Mouse (Mus musculus) cerebellum, adult 11 months (tissue): ENCODE results near the gene Sumo2.
"Not testable (repeated sequence)": the region's sequence is repeated elsewhere in the genome, so short reads cannot be mapped to it uniquely, and the experiment has no call there.

Experiments used
- DNase-seq: peaks from one replicate; pipeline ENCODE4 v3.0.0; 2022

Sumo2 gene

DNA sequence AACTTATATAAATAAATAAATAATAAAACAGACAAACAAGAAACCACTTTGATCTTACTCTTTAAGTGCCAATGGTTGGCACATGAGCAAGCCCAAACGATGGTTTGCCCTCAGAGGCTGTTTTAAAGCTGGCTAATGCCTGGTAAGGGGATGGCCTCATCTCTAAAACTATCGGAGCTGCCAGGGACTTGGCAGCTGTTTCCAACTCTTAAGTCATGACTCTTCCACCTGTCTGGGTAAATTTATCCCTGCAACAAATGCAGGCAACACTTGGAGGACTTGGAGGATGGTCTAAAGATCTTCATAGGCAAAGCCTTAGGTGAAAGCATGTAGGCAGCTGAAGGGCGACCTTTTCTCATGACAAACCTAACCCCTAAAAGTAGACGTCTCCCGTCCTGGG is 19.1 kb downstream of the Sumo2 start:
- DNase-seq, result no peak

DNA sequence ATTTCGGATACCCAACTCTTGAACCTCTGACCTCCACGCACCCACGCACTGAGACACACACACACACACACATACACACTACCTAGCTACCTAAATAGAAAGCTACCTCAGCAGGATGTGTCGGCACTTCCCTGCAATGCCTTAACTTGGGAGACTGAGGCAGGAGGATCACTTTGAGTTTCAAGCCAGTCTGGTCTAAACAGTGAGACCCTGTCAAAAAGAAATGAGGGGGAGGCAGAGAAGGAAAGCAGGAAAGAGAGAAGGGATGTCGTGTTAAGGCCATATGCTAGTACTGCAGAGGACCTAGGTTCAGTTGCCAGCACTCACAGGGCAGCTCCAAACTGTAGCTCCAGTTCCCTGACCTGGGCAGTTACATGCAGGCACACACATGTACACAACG is 21.1 kb downstream of the Sumo2 start:
- DNase-seq, result no peak

DNA sequence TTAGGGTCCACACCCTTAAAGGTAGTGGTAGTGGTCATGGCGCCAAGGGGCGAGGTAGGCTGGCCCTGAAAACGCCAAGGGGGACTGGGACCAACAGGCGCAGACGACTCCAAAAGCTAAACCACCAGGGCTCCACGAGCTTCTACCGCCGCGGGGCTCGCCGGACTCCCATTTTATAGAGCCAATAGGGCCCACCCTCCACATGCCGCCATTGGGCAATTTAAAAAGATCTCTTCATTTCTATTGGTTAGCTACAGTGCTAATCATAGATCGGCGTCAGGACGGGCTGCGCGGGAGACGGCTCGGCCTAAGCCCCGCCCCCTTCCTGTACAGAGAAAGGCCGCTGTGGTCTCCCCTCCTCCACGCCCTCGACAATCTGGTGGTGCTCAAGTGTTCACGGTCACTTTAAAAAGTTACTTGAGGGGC is 21.8 kb downstream of the Sumo2 start, which contains the start of gene Jpt1:
TSS of gene Jpt1 (minus strand) at position 150 of the 426 bp plus-strand sequence.
- DNase-seq, result peak; percentile 96

DNA sequence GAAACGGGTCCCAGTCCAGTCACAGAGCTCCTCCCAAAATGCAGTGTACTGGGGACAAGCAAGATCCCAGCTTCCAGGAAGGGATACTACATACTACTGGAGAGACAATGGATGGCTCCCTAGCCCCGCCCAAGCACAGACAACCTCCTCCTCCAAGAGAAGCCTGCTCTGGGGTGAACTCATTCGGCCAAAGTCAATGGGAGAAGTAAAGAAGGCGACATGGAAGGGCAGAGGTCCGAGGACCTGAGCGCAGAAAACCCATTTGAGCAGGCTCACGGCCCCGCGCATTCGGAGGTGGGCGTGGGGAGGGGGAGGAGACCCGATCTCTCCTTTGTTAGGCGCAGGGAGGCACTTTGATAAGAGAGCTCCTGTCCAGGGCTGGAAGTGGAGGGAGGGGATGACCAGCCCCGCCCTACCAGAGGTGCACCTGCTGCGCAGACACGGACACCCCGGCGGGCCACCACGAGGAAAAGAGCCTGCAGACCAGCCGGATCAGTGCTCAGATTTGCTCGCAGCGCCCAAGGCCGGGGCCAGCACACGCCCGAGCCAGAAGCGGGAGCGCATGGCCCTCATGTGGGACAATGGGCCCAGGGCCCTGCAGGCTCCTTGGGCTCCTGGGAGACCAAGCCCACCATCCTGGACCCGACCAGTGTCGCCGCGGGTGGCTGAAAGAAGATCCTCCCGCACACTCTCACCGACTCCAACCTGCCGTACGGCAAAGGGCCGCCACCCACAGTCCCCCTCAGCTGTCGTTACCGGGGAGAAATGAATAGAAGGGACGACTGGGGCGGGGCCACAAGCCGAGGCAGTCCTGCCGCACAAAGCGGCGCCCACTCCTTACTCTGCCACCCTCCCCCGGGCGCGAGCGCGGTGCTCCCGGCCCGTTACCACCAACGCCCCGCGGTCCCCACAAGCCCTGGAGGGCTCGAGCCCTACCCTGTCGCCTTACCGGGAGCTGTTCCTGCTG is 22.5 kb downstream of the Sumo2 start:
- no peak for DNase-seq

DNA sequence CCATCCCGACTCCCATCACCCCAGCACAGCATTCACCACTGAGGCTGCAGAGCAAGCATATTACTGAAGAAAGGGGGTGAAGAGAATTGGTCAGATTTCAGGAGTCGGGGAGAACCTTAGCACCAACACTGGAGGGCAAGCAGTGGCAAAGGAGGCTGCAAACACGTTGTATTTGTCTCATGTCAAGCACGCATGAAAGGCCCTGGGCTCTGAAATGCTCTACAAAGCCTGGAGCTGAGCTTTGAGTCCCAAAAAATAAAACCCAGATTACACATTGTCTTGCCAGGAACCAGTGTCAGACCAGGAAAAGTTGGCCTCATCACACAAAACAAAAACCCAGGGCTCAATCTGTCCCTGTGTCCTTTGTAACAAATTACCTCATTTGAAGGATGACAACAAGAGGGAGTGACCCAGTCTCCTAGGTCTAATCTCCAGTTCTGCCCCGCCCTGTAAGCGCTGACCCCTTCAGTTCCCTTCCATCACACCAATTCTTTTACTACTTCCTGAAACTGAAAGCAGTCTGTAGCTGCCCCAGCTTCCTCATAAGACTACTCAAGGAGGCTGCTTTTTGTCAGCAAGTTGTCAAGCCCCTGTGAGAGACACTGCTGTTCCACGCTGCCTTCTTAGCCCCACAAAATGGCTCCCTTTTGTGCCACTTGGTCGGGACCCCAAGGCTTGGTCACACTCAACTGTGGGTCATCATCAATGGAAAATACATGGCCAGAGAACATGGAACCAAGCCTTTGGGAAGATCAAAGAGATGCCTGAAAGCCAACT is 23.5 kb downstream of the Sumo2 start:
- no peak for DNase-seq

DNA sequence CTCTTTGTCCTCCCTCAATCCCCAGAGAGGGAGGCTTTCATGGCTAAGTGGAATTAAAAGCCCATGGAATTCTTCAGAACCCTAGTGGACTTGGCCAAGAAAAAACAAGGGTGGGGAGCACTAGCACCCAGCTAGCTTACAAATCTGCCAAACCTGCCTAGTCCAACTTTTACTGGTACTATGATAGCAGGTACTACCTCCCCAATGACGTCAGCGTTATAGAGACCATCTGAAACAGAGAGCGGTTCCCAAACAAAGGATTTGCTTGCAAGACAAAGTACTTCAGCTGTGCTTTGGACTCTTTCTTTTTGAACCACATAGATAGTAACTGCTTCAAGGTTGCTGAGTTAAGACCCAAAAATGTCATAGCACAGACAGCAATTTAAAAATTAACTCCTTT is 24.1 kb downstream of the Sumo2 start:
- no peak for DNase-seq

DNA sequence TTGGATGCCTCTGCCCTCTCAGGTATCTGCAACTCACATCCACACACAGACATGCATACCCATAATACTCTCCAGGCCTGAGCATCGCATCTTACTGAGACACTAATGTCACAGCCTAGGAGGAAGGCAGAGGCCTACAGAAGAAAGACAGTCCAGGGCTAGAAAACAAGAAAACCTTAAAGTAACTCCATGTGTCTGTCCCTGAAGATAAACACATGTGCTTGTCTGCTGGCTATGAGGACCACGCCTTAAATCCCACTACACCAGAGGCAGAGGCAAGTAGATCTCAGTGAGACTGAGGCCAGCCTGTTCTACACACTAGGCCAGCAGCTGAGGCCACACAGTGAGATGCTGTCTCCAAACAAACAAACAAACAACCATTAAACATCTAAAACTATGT is 25.0 kb downstream of the Sumo2 start:
- no peak for DNase-seq

DNA sequence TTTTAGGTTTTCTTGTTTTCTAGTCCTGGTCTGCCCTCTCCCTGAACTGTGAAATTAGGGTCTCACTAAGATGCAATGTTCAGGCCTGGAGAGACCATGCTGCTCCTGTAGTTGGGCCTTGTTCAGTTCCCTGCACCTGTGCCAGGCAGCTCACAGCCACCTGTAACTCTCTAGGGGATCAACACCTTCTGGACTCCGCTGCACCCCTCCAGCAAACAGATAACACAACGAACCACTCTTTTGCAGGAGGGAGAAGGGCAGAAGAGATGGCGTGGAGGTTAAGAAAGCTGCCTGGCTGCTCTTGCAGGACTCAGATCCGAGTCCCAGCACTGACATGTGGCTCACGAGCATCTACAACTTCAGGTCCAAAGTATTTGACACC is 25.6 kb downstream of the Sumo2 start:
- no peak for DNase-seq

DNA sequence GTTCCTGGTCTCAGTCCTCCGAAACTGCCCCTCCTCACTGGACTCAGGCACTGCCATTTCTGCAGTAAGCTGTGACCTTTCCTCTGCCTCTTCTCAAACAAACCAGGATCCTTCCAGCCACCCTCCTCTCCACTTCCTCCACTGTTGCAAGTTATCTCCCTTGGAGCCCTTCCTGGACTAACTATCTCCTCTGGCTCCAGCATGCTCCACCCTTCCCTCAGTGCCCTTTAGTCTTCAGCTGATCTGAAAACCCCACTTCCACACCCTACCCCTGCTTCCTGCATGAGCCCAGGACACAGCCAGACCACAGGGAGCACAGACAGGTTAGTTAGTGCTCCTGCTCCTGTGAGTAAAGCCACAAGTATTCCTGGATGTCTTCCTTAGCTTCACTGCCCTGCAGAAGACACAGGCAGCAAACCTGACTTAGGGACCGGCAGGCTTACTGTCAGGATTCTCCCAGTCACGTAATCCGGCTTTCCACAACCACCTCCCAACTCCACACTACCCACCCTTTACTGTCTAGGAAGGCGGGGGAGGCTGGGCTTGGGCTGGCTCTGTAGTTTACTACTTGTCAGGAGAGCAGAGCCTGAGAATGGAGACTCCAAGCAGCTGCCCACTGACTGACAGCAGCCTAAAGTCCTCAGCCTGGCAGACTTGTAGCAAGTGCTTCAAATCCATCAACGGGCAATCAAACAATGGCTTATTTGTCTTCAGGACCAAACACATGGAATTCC is 26.1 kb downstream of the Sumo2 start:
- no peak for DNase-seq

DNA sequence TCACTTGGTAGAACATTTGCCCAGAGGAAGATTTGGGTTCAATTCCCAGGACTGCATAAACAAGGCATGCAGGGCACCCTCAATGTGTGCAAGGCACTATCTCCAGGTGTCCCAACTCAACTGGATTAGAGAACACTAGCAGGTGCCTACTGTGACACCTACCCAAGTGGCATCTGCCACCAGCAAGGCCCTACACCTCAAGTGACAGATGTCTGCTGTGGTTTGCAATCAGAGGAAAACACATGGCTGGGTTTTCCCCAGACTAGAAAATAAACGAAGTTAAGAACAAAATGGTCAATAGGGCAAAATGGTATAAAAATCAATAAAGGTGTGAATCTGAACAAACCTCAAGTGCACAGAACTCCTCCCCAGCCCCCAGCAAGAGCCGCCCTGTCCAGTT is 28.0 kb downstream of the Sumo2 start:
- DNase-seq, result no peak

DNA sequence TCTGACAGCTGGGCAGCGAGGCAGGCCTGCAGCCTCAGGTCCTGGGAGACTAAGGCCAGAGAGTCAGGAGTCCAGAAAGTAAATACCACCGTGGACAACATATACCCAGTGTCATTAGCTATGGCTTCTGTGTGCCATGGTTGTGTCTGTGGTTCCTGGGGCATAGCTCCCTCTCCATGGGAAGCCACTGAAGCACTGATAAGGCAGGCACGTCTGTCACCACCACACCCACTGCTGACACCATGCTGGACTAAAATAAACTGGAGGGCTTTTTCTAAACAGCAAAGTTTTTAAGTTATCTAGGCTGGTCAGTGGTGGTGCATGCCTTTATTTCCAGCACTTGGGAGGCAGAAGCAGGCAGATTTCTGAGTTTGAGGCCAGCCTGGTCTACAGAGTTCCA is 29.5 kb downstream of the Sumo2 start:
- DNase-seq, result no peak

DNA sequence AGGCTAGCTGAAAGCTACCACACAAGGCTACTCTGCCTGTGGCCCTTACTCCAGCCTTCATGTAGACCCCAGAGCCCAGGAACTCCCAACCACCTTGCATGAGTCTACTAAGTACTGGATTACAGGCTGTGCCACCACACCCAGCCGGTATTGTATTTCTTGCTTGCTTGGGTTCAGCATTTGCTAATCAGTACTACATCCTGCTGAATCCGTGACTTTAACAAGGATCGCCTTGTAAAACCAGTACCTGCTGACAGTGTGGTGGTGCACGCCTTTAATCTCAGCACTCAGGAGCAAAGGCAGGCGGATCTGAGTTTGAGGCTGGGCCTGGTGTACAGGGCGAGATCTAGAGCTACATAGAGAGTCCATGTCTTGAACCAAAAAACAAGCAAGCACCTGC is 33.4 kb downstream of the Sumo2 start:
- no peak for DNase-seq

DNA sequence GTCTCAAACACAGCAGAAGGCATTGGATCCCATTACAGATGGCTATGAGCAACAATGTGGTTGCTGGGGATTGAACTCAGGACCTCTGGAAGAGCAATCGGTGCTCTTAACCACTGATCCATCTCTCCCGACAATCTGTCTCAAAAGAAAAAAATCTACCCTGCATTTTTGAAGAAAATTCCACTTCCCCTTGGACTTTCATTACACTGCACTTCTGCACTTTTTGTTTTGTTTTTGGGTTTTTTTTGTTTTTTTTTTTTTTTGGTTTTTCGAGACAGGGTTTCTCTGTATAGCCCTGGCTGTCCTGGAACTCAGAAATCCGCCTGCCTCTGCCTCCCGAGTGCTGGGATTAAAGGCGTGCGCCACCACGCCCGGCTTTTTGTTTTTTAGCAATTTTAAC is 39.5 kb downstream of the Sumo2 start:
- DNase-seq, result not testable (repeated sequence)

DNA sequence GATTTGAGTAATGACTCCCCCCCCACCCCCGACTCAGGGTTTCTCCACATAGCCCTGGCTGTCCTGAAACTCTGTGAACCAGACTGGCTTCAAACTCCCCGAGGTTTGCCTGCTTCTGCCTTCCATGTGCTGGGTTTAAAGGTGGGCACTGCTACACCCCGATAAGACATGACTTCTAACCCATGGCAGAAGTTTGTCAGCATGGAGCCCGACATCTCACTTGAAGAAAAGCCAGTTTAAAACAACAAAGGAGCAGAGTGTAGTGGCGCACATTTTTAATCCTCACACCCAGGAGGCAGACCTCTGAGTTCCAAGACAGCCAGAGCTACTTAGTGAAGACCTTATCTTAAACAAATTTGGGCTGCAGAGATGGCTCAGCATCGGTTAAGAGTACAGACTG is 43.7 kb downstream of the Sumo2 start:
- DNase-seq, result no peak

DNA sequence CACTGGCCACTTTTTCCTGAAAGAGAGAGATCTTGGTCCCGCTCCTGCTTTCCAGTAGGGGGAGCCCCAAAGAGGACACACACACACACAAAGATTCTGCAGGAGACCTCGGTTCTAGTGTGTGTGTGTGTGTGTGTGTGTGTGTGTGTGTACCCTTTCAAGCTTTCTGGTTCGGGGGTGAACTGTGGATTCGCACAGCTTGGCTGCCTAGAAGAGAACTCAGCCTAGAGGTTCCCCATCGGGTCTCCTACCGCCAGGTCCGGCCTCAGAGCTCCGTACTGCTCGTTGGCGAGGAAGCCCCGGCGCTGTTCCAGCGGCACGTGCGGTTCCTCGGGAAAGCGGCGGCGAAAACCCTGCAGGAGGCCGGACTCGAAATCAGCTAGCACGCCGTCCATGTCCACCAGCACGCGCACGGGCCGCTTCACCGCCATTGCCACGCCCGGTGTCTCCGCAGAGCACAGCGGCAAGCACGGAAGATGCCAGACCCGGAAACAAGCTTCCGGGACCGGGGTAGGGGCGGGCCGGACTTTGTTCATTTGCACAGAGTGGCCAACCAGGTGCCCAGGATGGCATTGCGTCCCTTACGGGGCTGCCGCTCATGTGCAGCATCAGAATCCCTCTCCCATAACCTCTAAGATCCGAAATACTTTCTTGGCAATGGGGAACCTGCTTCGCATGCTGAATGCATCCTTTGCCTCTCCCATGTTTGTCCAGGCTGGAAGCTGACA is 44.6 kb downstream of the Sumo2 start, which contains the start of gene Nt5c:
TSS of gene Nt5c (minus strand) at position 507 of the 728 bp plus-strand sequence.
- DNase-seq, result peak; percentile 81

DNA sequence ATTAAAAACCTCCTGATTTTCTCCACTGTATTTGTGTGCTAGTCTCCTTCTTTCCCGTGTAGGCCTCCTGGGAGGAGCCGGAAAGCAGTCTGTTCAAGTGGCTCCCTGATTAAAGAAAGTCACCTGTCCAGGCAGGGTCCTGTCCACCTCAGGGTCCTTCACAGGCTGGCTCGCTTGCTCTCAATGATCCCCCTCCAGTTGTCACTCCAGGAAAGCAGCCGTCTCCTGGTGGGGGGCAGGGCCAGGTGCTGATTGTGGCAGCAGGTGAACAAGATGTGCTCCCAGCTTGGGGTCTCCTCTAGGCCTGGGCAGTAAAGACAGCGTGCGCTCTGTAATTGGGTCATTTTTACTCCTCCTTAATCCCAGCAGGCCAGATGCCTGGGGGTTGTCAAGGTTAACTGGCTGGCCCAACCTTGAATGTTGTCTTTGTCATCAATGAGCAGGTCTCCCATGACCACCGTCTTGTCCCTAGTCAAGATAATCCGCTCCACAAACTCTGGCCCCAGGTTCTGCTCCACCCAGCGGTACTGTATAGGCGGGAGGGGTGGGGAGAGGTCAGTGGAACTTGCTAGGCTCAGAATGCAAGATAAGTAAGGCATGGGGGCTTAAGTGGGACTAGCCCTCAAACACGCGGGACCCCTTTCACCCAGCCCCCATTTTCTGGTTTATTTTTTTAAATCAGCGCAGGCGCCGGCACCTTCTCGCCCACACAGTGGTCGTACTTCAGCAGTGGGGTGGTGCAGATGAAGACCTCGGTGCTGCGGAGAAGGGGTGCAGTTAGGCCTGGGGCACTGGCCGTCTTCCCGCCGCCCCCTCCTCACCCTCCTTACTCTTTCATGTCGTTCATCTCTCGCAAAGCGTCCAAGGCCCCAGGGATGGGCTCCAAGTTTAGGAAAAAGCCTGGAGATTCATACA is 45.4 kb downstream of the Sumo2 start:
- no peak for DNase-seq

DNA sequence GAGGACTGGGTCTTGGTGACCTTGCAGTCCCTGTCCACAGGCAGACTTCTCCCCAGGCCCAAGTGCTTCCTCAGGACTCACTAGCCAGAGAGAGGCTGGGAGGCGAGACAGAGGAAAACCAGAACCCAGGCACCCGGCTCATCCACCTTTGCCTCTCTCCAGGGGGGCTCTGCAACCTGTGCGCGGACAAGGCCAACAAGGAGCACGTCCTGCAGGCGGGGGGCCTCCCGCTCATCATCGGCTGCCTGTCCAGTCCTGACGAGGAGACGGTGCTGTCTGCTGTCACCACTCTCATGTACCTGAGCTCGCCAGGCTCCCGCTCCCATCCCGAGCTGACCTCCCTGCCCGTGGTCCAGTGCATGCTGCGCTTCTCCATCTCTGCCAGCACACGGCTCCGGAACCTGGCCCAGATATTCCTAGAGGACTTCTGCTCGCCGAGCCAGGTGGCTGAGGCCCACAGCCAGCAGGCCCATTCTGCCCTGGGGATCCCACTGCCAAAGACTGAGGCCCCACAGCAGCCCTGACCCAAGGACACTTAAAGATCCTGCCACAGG is 47.4 kb downstream of the Sumo2 start:
- DNase-seq, result peak; percentile 66

DNA sequence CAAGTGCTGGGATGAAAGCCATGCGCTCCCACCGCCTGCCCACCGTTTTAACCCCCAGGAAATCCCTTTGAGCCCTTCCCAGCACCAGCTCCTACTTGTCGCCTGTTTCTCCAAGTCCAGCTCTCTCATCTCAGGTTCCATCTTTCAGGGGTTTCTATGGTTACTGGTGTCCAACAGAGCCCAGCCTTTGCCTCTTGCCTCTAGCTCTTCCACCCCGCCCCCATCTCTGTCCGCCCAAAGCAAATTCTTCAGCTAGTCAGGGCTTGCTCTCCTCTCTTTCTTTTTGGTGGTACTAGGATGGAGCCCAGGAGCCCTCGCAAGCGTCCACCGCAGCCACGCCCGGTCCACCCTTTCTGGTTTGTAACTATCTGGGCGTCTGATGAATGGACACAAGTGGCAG is 50.9 kb downstream of the Sumo2 start:
- DNase-seq, result no peak

DNA sequence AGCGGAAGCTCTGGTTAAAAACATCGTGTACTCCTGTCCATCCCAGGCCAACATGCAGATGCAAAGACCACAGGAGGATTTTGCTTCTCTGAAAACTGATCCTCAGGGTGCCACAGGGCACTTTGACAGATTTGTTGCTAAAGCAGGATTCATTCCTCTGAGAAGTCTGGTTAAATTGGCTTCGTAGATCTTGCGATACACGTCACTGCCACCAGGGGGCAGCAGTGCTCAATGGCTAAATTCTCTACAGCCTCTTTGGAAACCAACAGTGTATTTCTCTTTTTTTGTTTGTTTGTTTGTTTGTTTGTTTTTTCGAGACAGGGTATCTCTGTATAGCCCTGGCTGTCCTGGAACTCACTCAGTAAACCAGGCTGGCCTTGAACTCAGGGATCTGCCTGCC is 52.4 kb downstream of the Sumo2 start:
- DNase-seq, result peak; percentile 78

DNA sequence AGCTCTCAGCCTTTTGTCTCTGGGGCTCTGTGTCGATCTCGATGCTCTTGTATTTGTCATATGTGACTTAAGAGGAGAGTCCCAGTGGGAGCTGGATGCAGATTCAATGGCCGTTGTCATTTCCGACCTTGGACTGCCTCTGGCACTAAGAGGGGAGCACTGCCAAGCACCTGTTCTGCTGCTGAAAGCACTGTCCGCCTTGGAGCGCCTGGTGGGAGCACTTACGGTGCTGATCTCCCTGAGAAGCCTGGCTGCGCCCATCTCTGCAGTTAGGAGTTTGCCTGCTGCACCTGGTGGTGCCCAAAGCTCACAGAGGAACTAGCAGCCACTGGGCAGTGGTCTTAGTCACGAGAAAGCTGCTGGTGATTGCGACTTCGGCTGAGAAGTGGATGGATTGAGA is 52.8 kb downstream of the Sumo2 start:
- DNase-seq, result no peak
